Mouse (Mus musculus): ENCODE data around the gene Elmod1. TPM values are rescaled to one million over a fixed set of nuclear protein-coding genes. Genes with fewer than 3 reads are reported as not detected.
"Not testable (repeated sequence)": the region's sequence is repeated elsewhere in the genome, so short reads cannot be mapped to it uniquely, and the experiment has no call there.

Elmod1 gene
- polyA plus RNA-seq (2014; fragmentation: Nextera tagmentation; extraction: Ambion mirVana), result 2.8 and 2.9 TPM in 2 replicates

- peak; percentile 89 for ATAC-seq (replicated peaks; ENCODE audit: low FRiP score)
- peaks cover 10% of the 10 kb centered on the region for H3K27me3 ChIP-seq (ENCODE audit: control insufficient read depth, insufficient read depth, low read length)
- 2% methylated on average over 32 of the region's 36 CpGs for WGBS
- H3K9me3 ChIP-seq (ENCODE audit: control insufficient read depth, low read length), result no peaks in the 10 kb centered on the region
- peak within 1 kb of the TSS; percentile 61 for H3K4me3 ChIP-seq (ENCODE audit: low read depth, low read length)
- H3K9ac ChIP-seq (ENCODE audit: low read length), result peak within 1 kb of the TSS; percentile 61
- H3K36me3 ChIP-seq (ENCODE audit: control insufficient read depth, insufficient read depth, low read length), result no peaks in the 10 kb centered on the region
- no peak within 1 kb of the TSS for H3K27ac ChIP-seq (ENCODE audit: low read depth, low read length)
- peak within 1 kb of the TSS; percentile 98 for H3K4me2 ChIP-seq (ENCODE audit: low read depth, low read length, severe bottlenecking)
- H3K4me1 ChIP-seq (replicated peaks; ENCODE audit: control insufficient read depth, insufficient read depth, low read length), result peaks cover 3% of the 10 kb centered on the region; the same call in 1 of the 2 replicates
- DNase-seq (ENCODE audit: low spot score), result peak; percentile 79
Observed at GRCm38 (mm10) chr9:53975122-53975518, at the start of gene Elmod1. TSS of gene Elmod1 (minus strand) at chr9:53975301.

GRCm38 (mm10) chr9:54022795-54023194, 47.7 kb upstream of the Elmod1 start:
- WGBS, result 92% methylated on average over 3 of the region's 3 CpGs

GRCm38 (mm10) chr9:53994528-53994927, 19.4 kb upstream of the Elmod1 start:
- Histone ChIP-seq H3K27ac (ENCODE audit: low read depth, low read length) (no peak overlapping the region), H3K4me2 (ENCODE audit: low read depth, low read length, severe bottlenecking) (no peak overlapping the region), H3K9me3 (ENCODE audit: control insufficient read depth, low read length) (no peaks in the 10 kb centered on the region), H3K4me3 (ENCODE audit: low read depth, low read length) (no peak overlapping the region), H3K36me3 (ENCODE audit: control insufficient read depth, insufficient read depth, low read length) (no peaks in the 10 kb centered on the region), H3K4me1 (replicated peaks; ENCODE audit: control insufficient read depth, insufficient read depth, low read length) (no peaks in the 10 kb centered on the region), H3K27me3 (ENCODE audit: control insufficient read depth, insufficient read depth, low read length) (no peaks in the 10 kb centered on the region), H3K9ac (ENCODE audit: low read length) (no peak overlapping the region)
- no peak for DNase-seq (ENCODE audit: low spot score)
- whole genome bisulfite sequencing, result 74% methylated on average over 1 of the region's 1 CpGs
- ATAC-seq (replicated peaks; ENCODE audit: low FRiP score), result no peak

More at GRCm38 (mm10) chr9:54022795-54023194, 47.7 kb upstream of the Elmod1 start:
- Histone ChIP-seq H3K36me3 (ENCODE audit: control insufficient read depth, insufficient read depth, low read length) (no peaks in the 10 kb centered on the region), H3K4me2 (ENCODE audit: low read depth, low read length, severe bottlenecking) (no peak overlapping the region), H3K9ac (ENCODE audit: low read length) (no peak overlapping the region), H3K27me3 (ENCODE audit: control insufficient read depth, insufficient read depth, low read length) (no peaks in the 10 kb centered on the region), H3K27ac (ENCODE audit: low read depth, low read length) (no peak overlapping the region), H3K4me3 (ENCODE audit: low read depth, low read length) (no peak overlapping the region), H3K4me1 (replicated peaks; ENCODE audit: control insufficient read depth, insufficient read depth, low read length) (no peaks in the 10 kb centered on the region), H3K9me3 (ENCODE audit: control insufficient read depth, low read length) (no peaks in the 10 kb centered on the region)
- ATAC-seq (replicated peaks; ENCODE audit: low FRiP score) (no peak), DNase-seq (ENCODE audit: low spot score) (no peak)

DNA sequence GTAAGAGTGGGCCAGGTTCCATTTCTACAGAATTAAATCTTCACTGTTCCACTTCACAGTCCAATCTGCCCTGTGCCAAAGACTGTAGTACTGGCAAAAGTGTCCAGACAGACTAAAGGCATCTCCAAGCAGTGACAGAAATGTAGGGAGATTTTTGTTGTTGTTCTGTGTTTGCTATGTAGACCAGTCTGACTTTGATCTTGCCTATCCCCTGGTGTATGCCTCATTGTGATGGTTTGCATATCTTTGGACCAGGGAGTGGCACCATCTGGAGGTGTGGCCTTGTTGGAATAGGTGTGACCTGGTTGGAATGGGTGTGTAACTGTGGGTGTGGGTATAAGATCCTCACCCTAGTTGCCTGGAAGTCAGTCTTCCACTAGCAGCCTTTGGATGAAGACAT, 17.5 kb upstream of the Elmod1 start:
- not testable (repeated sequence) for H3K27ac ChIP-seq (ENCODE audit: low read depth, low read length); H3K9ac ChIP-seq (ENCODE audit: low read length); DNase-seq (ENCODE audit: low spot score); H3K4me3 ChIP-seq (ENCODE audit: low read depth, low read length); H3K36me3 ChIP-seq (ENCODE audit: control insufficient read depth, insufficient read depth, low read length); H3K4me1 ChIP-seq (replicated peaks; ENCODE audit: control insufficient read depth, insufficient read depth, low read length); H3K27me3 ChIP-seq (ENCODE audit: control insufficient read depth, insufficient read depth, low read length); ATAC-seq (replicated peaks; ENCODE audit: low FRiP score); H3K9me3 ChIP-seq (ENCODE audit: control insufficient read depth, low read length); H3K4me2 ChIP-seq (ENCODE audit: low read depth, low read length, severe bottlenecking)

- Histone ChIP-seq H3K4me3 (ENCODE audit: low read depth, low read length) (no peak overlapping the region), H3K9me3 (ENCODE audit: control insufficient read depth, low read length) (no peaks in the 10 kb centered on the region), H3K9ac (ENCODE audit: low read length) (no peak overlapping the region), H3K27me3 (ENCODE audit: control insufficient read depth, insufficient read depth, low read length) (no peaks in the 10 kb centered on the region), H3K4me2 (ENCODE audit: low read depth, low read length, severe bottlenecking) (no peak overlapping the region), H3K27ac (ENCODE audit: low read depth, low read length) (no peak overlapping the region), H3K36me3 (ENCODE audit: control insufficient read depth, insufficient read depth, low read length) (no peaks in the 10 kb centered on the region), H3K4me1 (replicated peaks; ENCODE audit: control insufficient read depth, insufficient read depth, low read length) (no peaks in the 10 kb centered on the region)
- ATAC-seq (replicated peaks; ENCODE audit: low FRiP score) (peak; percentile 53; the same call in 1 of the 2 replicates), DNase-seq (ENCODE audit: low spot score) (peak; percentile 67)
- WGBS, result 10% methylated on average over 3 of the region's 3 CpGs
Observed at GRCm38 (mm10) chr9:53990921-53991320, 15.8 kb upstream of the Elmod1 start.

DNA sequence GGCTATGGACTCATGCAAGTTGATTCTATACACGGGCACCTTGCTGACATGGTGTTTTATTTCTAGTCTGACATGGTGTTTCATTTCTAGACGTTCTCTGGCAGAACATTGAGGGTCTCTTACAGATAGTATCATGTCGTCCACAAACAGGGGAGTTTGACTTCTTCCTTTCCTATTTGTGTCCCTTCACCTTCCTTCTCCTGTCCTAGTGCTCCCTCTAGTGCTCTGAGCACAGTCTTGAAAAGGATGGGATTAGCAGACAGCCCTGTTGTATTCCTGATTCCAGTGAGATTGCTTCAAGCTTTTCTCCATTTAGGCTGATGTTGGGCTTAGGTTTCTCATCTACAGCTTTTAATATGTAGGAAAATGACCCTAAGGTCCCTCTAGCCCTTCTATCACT, 11.9 kb upstream of the Elmod1 start:
- Histone ChIP-seq H3K27me3 (ENCODE audit: control insufficient read depth, insufficient read depth, low read length) (no peaks in the 10 kb centered on the region), H3K4me1 (replicated peaks; ENCODE audit: control insufficient read depth, insufficient read depth, low read length) (no peaks in the 10 kb centered on the region), H3K27ac (ENCODE audit: low read depth, low read length) (no peak overlapping the region), H3K36me3 (ENCODE audit: control insufficient read depth, insufficient read depth, low read length) (no peaks in the 10 kb centered on the region), H3K9me3 (ENCODE audit: control insufficient read depth, low read length) (no peaks in the 10 kb centered on the region), H3K4me3 (ENCODE audit: low read depth, low read length) (no peak overlapping the region), H3K9ac (ENCODE audit: low read length) (no peak overlapping the region), H3K4me2 (ENCODE audit: low read depth, low read length, severe bottlenecking) (no peak overlapping the region)
- ATAC-seq (replicated peaks; ENCODE audit: low FRiP score) (no peak), DNase-seq (ENCODE audit: low spot score) (no peak)
- WGBS, result 41% methylated on average over 3 of the region's 3 CpGs

DNA sequence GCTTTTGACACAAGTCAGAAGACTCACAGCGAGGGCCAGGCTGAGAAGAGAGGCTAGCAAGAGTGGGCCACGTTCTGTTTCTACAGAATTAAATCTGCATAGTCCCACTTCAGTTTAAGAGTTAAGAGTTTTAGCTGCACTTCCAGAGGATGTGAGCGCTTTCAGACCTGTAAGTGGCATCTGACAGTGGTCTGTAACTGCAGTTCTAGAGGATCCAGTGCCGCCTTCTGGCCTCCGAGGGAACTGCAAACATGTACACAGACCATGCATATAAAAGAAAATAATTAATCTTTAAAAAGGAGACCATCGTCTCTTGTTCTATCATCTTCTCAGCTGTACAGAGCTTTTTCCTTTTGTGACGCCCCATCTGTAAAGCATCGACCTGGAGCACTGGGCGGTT, 9.8 kb upstream of the Elmod1 start:
- H3K4me3 ChIP-seq (ENCODE audit: low read depth, low read length), result no peak overlapping the region
- no peak overlapping the region for H3K27ac ChIP-seq (ENCODE audit: low read depth, low read length)
- ATAC-seq (replicated peaks; ENCODE audit: low FRiP score) (0 out of 2 replicates have a peak, but pooled peaks have one; percentile 51), DNase-seq (ENCODE audit: low spot score) (peak; percentile 77)
- H3K27me3 ChIP-seq (ENCODE audit: control insufficient read depth, insufficient read depth, low read length), result no peaks in the 10 kb centered on the region
- H3K4me2 ChIP-seq (ENCODE audit: low read depth, low read length, severe bottlenecking), result no peak overlapping the region
- H3K36me3 ChIP-seq (ENCODE audit: control insufficient read depth, insufficient read depth, low read length), result no peaks in the 10 kb centered on the region
- no peaks in the 10 kb centered on the region for H3K9me3 ChIP-seq (ENCODE audit: control insufficient read depth, low read length)
- H3K9ac ChIP-seq (ENCODE audit: low read length), result no peak overlapping the region
- WGBS, result 38% methylated on average over 9 of the region's 9 CpGs
- no peaks in the 10 kb centered on the region for H3K4me1 ChIP-seq (replicated peaks; ENCODE audit: control insufficient read depth, insufficient read depth, low read length)

DNA sequence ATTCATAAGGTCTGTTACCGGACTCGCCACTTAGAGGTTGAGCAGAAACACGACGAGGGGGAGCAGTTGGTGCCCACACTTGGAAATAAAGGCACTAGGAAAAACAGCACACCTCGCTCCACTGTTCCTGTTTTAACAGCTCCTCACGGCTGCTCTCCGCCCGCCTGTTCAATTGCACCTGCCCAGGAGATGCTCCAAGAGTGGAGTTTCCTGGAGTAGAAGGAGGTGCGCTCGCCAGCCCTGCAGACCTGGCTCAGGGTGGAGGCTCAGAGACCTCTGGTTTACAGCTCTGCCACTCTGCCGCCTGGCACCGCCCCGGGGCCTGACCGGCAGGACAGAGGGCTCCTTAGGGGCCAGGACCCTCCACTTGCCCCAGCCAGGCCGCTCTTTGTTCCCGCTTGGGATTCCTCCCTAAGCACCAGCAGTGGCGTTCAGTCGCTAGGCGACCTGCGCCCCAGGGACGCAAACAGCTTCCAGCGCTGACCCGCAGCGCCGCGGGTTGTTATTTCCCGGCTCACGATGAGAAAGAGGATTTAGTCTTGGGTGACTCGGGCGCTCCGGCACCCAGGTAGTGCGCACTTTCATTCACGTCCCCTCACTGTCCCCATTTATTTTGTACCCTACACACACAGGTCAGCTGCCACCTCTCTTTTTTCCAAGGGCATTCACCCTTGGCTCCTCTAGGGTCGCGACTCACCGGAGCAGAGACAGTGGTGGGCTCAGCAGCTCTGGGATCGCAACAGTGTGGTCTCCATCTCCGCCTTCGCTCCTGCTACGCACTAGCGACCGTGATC, 576 bp downstream of the Elmod1 start:
- Histone ChIP-seq H3K4me1 (replicated peaks; ENCODE audit: control insufficient read depth, insufficient read depth, low read length) (peaks cover 3% of the 10 kb centered on the region; the same call in 1 of the 2 replicates), H3K27me3 (ENCODE audit: control insufficient read depth, insufficient read depth, low read length) (peaks cover 10% of the 10 kb centered on the region), H3K36me3 (ENCODE audit: control insufficient read depth, insufficient read depth, low read length) (no peaks in the 10 kb centered on the region), H3K4me2 (ENCODE audit: low read depth, low read length, severe bottlenecking) (peak overlapping the region; percentile 98), H3K4me3 (ENCODE audit: low read depth, low read length) (peak overlapping the region; percentile 61), H3K9me3 (ENCODE audit: control insufficient read depth, low read length) (no peaks in the 10 kb centered on the region), H3K9ac (ENCODE audit: low read length) (peak overlapping the region; percentile 61), H3K27ac (ENCODE audit: low read depth, low read length) (no peak overlapping the region)
- peak; percentile 65 for ATAC-seq (replicated peaks; ENCODE audit: low FRiP score)
- WGBS, result under 1% methylated on average over 42 of the region's 42 CpGs
- peak; percentile 73 for DNase-seq (ENCODE audit: low spot score)

DNA sequence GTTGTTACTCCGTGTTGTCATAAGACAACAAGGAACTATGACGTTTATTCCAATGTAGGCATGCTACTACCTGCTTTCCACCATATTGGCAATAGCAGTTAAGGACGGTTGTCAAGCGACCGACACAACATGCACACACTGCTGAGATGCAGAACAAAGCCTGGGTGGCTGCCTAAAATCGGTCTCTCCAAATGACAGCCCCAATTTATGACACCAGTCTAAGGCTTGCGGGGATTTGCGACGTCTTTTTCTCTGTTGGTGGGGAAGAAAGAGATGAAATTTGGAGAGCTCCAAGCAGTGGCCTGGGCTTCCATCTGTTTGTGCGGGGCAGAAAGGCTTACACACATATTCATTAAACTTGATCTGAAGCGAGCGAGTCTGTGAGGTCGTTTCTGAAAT, 1.2 kb downstream of the Elmod1 start:
- no peak for ATAC-seq (replicated peaks; ENCODE audit: low FRiP score)
- no peaks in the 10 kb centered on the region for H3K9me3 ChIP-seq (ENCODE audit: control insufficient read depth, low read length)
- peak overlapping the region; percentile 98 for H3K4me2 ChIP-seq (ENCODE audit: low read depth, low read length, severe bottlenecking)
- peaks cover 10% of the 10 kb centered on the region for H3K27me3 ChIP-seq (ENCODE audit: control insufficient read depth, insufficient read depth, low read length)
- peak overlapping the region; percentile 61; the same call in 1 of the 2 replicates for H3K4me3 ChIP-seq (ENCODE audit: low read depth, low read length)
- H3K27ac ChIP-seq (ENCODE audit: low read depth, low read length), result no peak overlapping the region
- H3K9ac ChIP-seq (ENCODE audit: low read length), result peak overlapping the region; percentile 61; the same call in 1 of the 2 replicates
- peaks cover 3% of the 10 kb centered on the region; the same call in 1 of the 2 replicates for H3K4me1 ChIP-seq (replicated peaks; ENCODE audit: control insufficient read depth, insufficient read depth, low read length)
- no peak for DNase-seq (ENCODE audit: low spot score)
- H3K36me3 ChIP-seq (ENCODE audit: control insufficient read depth, insufficient read depth, low read length), result no peaks in the 10 kb centered on the region
- 16% methylated on average over 13 of the region's 13 CpGs for WGBS

All from forebrain, embryonic 11.5 days (tissue).